Mouse (Mus musculus): ENCODE measurements at regions not wholly inside any gene's neighbourhood (a gene's known extent, or its start where the extent isn't known, plus 50 kb on each side); places are given as distances from the start of the nearest gene placed in this dataset.

GRCm38 (mm10) chr10:119055199-119055785 lies 184.6 kb downstream of the Cand1 start:
- DNase-seq (ENCODE audit: low read depth, low spot score): no peak

GRCm38 (mm10) chr10:119054191-119055175 lies 184.5 kb upstream of the Dyrk2 start:
- no peak for DNase-seq (ENCODE audit: low read depth, low spot score)

GRCm38 (mm10) chr10:119052441-119053041 lies 182.5 kb upstream of the Dyrk2 start:
- no peak for DNase-seq (ENCODE audit: low read depth, low spot score)

GRCm38 (mm10) chr10:119051598-119051997 lies 181.6 kb upstream of the Dyrk2 start:
- DNase-seq (ENCODE audit: low read depth, low spot score): no peak

GRCm38 (mm10) chr10:119050017-119050685 lies 180.1 kb upstream of the Dyrk2 start:
- no peak for DNase-seq (ENCODE audit: low read depth, low spot score)

- no peak for DNase-seq (ENCODE audit: low read depth, low spot score)
These were observed 178.8 kb upstream of the Dyrk2 start for GRCm38 (mm10) chr10:119048643-119049420.

GRCm38 (mm10) chr10:119045059-119045458 lies 175.1 kb upstream of the Dyrk2 start:
- DNase-seq (ENCODE audit: low read depth, low spot score): no peak

- no peak for DNase-seq (ENCODE audit: low read depth, low spot score)
These were observed 173.1 kb upstream of the Dyrk2 start for GRCm38 (mm10) chr10:119043069-119043468.

GRCm38 (mm10) chr10:119040205-119040604 lies 170.2 kb upstream of the Dyrk2 start:
- DNase-seq (ENCODE audit: low read depth, low spot score): no peak

GRCm38 (mm10) chr10:119039732-119040131 lies 169.7 kb upstream of the Dyrk2 start:
- no peak for DNase-seq (ENCODE audit: low read depth, low spot score)

- no peak for DNase-seq (ENCODE audit: low read depth, low spot score)
These were observed 169.0 kb upstream of the Dyrk2 start for GRCm38 (mm10) chr10:119038991-119039390.

GRCm38 (mm10) chr10:119037781-119038180 lies 167.8 kb upstream of the Dyrk2 start:
- no peak for DNase-seq (ENCODE audit: low read depth, low spot score)

- DNase-seq (ENCODE audit: low read depth, low spot score): no peak
These were observed 165.9 kb upstream of the Dyrk2 start for GRCm38 (mm10) chr10:119035863-119036262.

- no peak for DNase-seq (ENCODE audit: low read depth, low spot score)
These were observed 164.4 kb upstream of the Dyrk2 start for GRCm38 (mm10) chr10:119034396-119034795.

- DNase-seq (ENCODE audit: low read depth, low spot score): no peak
These were observed 161.6 kb upstream of the Dyrk2 start for GRCm38 (mm10) chr10:119031282-119032275.

- DNase-seq (ENCODE audit: low read depth, low spot score): no peak
These were observed 158.6 kb upstream of the Dyrk2 start for GRCm38 (mm10) chr10:119028480-119029137.

GRCm38 (mm10) chr10:119027241-119027901 lies 157.4 kb upstream of the Dyrk2 start:
- DNase-seq (ENCODE audit: low read depth, low spot score): no peak

GRCm38 (mm10) chr10:119026291-119026690 lies 156.3 kb upstream of the Dyrk2 start:
- DNase-seq (ENCODE audit: low read depth, low spot score): no peak

- DNase-seq (ENCODE audit: low read depth, low spot score): no peak
These were observed 154.4 kb upstream of the Dyrk2 start for GRCm38 (mm10) chr10:119024425-119024824.
